Mouse (Mus musculus): Measurements from ENCODE around the gene Zfp286.

GRCm38 (mm10) chr11:62825222-62826105 is 36.2 kb upstream of the Zfp286 start:
- TF ChIP-seq CTCF (IDR thresholded peaks at IDR 0.05; ENCODE audit: extremely low read depth, insufficient read depth, low read length) (no peak), POLR2A (IDR thresholded peaks at IDR 0.05; ENCODE audit: extremely low read depth, insufficient read depth, low read length) (no peak)
